Mouse (Mus musculus): Measurements from ENCODE around the gene Tpo.

DNA sequence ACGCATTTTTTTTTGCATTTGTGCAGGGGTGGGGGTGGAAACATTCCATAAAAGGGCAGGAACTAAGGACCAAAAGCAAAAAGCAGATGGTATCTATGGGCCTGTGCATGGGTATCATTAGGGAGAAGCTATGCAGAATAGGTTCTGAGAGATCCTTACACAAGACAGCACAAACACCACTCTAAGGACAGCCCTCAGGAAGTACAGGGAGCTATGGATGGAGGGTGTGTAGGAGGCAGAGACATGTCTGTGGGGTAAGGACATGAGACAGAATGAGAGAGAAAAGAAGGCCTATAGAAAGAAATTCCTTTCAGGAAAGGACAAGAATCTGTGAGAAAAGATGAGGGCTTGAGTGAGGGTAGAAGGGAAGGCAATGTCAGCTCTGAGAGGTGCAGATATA is 47.2 kb upstream of the Tpo start:
- no peak for TF ChIP-seq POLR2A (IDR thresholded peaks at IDR 0.05; ENCODE audit: low read depth, low read length)
- no peak for TF ChIP-seq CTCF (IDR thresholded peaks at IDR 0.05; ENCODE audit: borderline replicate concordance, insufficient read depth, low read length)

Data from embryonic fibroblast, embryonic 13.5 days (primary cell).